Mouse (Mus musculus): ENCODE data around the gene Foxp1. TPM values are rescaled to one million over a fixed set of nuclear protein-coding genes. Genes with fewer than 3 reads are reported as not detected.

Gene Foxp1
- total RNA-seq, 2 experiments from 2014 or later, result 44.7 to 51.6 TPM

- DNase-seq, result no peak
These were observed 476.4 kb downstream of the Foxp1 start for GRCm38 (mm10) chr6:99045845-99046788.

GRCm38 (mm10) chr6:99043932-99044664 is 478.4 kb downstream of the Foxp1 start:
- DNase-seq, result no peak

GRCm38 (mm10) chr6:99043226-99043625 is 479.3 kb downstream of the Foxp1 start:
- no peak for DNase-seq

- DNase-seq, result no peak
These were observed 480.2 kb downstream of the Foxp1 start for GRCm38 (mm10) chr6:99042175-99042954.

GRCm38 (mm10) chr6:99038977-99039376 is 483.5 kb downstream of the Foxp1 start:
- no peak for DNase-seq

- no peak for DNase-seq
These were observed 486.8 kb downstream of the Foxp1 start for GRCm38 (mm10) chr6:99035459-99036375.

GRCm38 (mm10) chr6:99033062-99033461 is 489.5 kb downstream of the Foxp1 start:
- DNase-seq, result no peak

- DNase-seq, result no peak
These were observed 491.1 kb downstream of the Foxp1 start for GRCm38 (mm10) chr6:99031321-99031903.

GRCm38 (mm10) chr6:99030251-99030650 is 492.3 kb downstream of the Foxp1 start:
- no peak for DNase-seq

- DNase-seq, result no peak
These were observed 493.1 kb downstream of the Foxp1 start for GRCm38 (mm10) chr6:99029438-99029837.

- no peak for DNase-seq
These were observed 493.6 kb downstream of the Foxp1 start for GRCm38 (mm10) chr6:99028989-99029305.

- peak; percentile 76 for DNase-seq
These were observed 494.1 kb downstream of the Foxp1 start for GRCm38 (mm10) chr6:99028161-99028988.

GRCm38 (mm10) chr6:99027542-99028160 is 494.9 kb downstream of the Foxp1 start:
- no peak for DNase-seq

- peak; percentile 15 for DNase-seq
These were observed 495.6 kb downstream of the Foxp1 start for GRCm38 (mm10) chr6:99026635-99027541.

GRCm38 (mm10) chr6:99026040-99026439 is 496.5 kb downstream of the Foxp1 start:
- DNase-seq, result no peak

- no peak for DNase-seq
These were observed 497.9 kb downstream of the Foxp1 start for GRCm38 (mm10) chr6:99024588-99024987.

- DNase-seq, result no peak
These were observed 501.7 kb downstream of the Foxp1 start for GRCm38 (mm10) chr6:99020570-99021444.
